Mouse (Mus musculus) NIH3T3 (cell line): ENCODE measurements around the gene Tspo2.

ENCODE experiments used
- DNase-seq: peaks from one replicate; pipeline ENCODE4 v3.0.0-alpha.2; 2012; ENCODE audit warnings: low read depth

Tspo2 gene

GRCm38 (mm10) chr17:48417521-48417920 is 33.8 kb downstream of the Tspo2 start:
- DNase-seq = no peak

- DNase-seq = peak; percentile 70
These were observed 34.7 kb downstream of the Tspo2 start for GRCm38 (mm10) chr17:48416425-48417195.

GRCm38 (mm10) chr17:48416011-48416410 is 35.3 kb downstream of the Tspo2 start:
- no peak for DNase-seq

DNA sequence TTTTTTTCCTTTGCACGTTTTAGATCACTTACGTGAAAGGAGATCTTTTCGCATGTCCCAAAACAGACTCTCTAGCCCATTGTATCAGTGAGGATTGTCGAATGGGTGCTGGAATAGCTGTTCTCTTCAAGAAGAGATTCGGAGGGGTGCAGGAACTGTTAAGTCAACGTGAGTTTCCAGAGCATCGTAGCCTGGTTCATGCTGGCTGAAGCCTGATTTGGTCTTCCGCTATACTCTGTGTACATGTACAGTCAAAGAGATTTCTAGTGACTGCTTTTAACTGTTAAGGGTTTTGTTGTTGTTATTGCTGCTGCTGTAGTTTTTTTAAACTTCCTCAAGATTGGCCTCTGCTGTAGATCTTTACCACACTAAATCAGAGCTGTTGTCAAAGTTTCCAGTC is 40.1 kb downstream of the Tspo2 start:
- peak; percentile 36 for DNase-seq

DNA sequence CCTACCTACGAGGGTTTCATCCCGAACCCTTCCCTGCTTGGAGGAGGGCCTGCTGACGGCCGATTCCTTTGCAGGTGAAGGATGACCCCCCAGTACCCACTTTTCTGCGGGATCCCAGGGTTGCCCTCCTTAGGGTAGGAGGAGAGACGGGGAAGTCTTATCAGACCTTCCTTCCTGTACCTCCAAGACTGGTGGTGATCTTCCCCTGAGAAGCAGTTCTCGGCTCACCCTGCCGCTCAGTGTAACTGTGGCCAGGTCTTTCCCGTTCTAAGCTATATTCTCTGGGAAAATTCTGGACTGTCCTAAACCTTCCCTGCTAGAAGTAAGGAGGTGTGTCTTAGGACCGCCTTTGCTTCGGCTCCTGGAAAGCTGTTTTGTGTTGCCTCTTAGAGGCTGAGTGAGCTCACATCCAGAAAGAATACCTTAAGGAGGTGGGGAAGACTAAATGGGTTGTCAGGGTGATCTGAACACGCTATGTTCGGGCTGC is 41.0 kb downstream of the Tspo2 start:
- DNase-seq = peak; percentile 65

- DNase-seq = peak; percentile 100
These were observed 41.7 kb downstream of the Tspo2 start, which contains the start of the genes Nfya and Oard1 for GRCm38 (mm10) chr17:48409380-48410298. Nfya (minus strand) TSS chr17:48409906. Oard1 (plus strand) TSS chr17:48410014.

GRCm38 (mm10) chr17:48408526-48409291 is 42.6 kb downstream of the Tspo2 start:
- DNase-seq = peak; percentile 80

GRCm38 (mm10) chr17:48407910-48408525 is 43.3 kb downstream of the Tspo2 start:
- DNase-seq = peak; percentile 43

GRCm38 (mm10) chr17:48407154-48407553 is 44.2 kb downstream of the Tspo2 start:
- DNase-seq = no peak

GRCm38 (mm10) chr17:48404706-48405105 is 46.6 kb downstream of the Tspo2 start:
- no peak for DNase-seq

GRCm38 (mm10) chr17:48403848-48404247 is 47.5 kb downstream of the Tspo2 start:
- DNase-seq = no peak

DNA sequence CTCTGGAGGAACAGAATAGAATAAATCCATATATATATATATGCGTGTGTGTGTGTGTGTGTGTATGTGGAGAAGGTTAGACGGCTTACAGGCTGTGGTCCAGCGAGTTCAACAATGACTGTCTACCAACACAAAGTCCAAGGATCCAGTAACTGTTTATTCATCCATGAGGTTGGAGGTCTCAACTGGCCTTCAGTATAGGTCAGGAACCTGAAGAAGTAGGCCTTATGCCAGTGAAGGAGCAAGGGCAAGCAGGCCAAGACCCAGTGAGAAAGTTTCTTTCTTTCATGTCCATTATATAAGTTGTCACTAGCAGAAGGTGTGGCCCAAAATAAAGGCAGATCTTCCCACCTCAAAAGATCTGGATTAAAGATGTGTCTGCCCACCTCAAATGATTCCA is 48.6 kb downstream of the Tspo2 start:
- no peak for DNase-seq

- no peak for DNase-seq
These were observed 49.6 kb downstream of the Tspo2 start for GRCm38 (mm10) chr17:48401710-48402109.
